Mouse (Mus musculus): Measurements from ENCODE around the gene Lgals3bp.
A peak's percentile ranks its signal among the peaks of the same experiment; 100 is the strongest.

Gene Lgals3bp

GRCm38 (mm10) chr11:118400566-118400936 lies 1.3 kb downstream of the Lgals3bp start:
- DNase-seq, result peak; percentile 5 to 35

GRCm38 (mm10) chr11:118399891-118400565 lies 1.9 kb downstream of the Lgals3bp start:
- DNase-seq, result peak in 1 of 2 experiments; percentile 5

- peak; percentile 4 to 5 for DNase-seq
Observed at GRCm38 (mm10) chr11:118397806-118398530, 3.9 kb downstream of the Lgals3bp start.

DNA sequence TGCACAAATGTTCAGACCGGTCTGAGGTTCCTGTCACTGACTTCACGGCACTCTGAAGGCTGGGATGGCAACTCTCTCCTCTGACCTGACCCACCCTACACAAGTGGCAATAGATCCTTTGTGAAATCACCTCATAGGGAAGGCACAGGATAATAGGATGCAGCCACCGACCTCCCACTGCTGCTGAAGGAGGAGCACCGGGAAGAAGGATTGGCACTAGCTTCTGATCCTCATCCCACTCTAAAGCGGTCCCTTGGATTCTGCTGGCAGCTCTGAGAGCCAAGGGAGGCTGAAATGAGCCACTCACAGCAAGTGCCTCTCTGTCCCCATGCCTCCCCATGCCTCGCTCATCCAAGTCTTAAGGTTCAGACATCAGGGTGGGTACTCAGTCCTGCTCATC lies 7.4 kb downstream of the Lgals3bp start:
- DNase-seq, result peak in 1 of 2 experiments; percentile 6

DNA sequence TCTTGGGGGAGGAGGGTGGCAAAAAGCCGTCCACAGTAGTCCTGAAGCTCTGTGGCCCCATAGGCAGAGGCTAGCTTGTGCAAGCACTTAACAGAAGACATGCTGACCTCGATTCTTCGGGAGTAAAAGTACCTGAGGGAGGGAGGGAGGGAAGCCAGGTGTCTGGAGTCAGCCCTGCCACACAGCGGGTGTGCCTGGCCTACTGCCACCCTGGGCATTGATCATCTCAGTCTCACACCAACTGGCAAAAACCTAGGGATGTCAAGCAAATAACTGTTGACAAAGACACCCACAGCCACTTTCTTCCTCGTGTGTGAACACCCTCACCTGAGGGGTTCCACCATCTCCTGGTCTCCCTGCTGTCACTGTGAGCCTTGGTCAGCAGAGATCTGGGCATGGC lies 7.9 kb downstream of the Lgals3bp start:
- DNase-seq, result peak; percentile 65 to 77

GRCm38 (mm10) chr11:118387816-118388215 lies 14.1 kb downstream of the Lgals3bp start:
- peak; percentile 0 to 3 for DNase-seq

GRCm38 (mm10) chr11:118379251-118380009 lies 22.5 kb downstream of the Lgals3bp start:
- DNase-seq, result peak; percentile 88 to 94

GRCm38 (mm10) chr11:118378656-118379055 lies 23.2 kb downstream of the Lgals3bp start:
- DNase-seq, result peak in 1 of 2 experiments; percentile 3

DNA sequence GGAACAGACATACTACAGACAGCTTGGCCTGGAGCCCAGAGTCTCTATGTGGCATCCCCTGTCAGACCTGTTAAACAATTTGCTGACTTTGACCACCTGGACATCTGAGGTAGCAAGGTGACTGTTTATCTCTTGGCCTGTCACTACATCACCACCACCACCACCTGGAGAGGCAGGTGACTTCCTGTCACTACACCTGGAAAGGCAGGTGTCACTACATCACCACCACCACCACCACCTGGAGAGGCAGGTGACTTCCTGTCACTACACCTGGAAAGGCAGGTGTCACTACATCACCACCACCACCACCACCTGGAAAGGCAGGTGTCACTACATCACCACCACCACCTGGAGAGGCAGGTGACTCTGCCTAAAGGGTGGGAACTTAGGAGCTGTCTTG lies 25.6 kb downstream of the Lgals3bp start:
- DNase-seq, result peak in 1 of 2 experiments; percentile 14

DNA sequence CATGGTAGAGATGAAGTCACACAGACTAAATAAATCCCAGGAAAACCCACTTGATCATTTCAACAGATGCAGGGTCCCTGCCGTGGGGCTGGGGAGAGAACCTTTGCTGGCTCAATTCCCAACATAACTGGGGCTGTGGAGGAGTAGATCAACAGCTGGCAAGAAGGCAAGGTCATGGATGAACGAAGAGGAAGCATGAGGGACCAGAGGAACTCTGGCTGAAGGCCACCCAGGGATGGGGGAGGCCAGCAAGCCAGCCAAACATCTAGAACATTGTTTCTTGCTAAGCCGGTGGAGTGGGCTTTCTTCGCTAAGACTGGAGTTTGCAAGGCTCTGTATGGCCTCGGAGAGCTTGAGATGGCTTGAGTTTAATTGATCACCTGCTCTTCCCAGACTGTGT lies 26.0 kb downstream of the Lgals3bp start:
- DNase-seq, result peak in 1 of 2 experiments; percentile 4

- no peak for DNase-seq
Observed at GRCm38 (mm10) chr11:118375461-118375860, 26.4 kb downstream of the Lgals3bp start.

DNA sequence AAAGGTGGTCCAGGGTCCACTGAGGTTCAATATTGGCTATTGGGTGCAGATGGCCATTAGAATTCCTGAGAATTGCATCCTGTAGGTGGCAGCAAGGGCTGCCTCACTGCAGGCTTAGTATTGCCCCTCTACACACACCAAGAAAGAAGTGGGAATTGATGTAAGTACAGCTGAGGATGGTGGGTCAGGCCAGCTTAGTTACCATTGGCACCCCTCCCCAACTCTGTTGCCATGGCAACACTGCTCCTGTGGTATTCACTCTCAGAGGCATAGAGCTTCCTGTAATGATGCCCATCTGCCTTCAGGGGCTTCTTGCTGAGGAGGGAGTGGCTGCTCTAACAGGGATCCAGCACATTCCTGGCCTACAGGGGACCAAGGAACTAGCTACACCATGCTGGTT lies 26.9 kb downstream of the Lgals3bp start:
- DNase-seq, result no peak

GRCm38 (mm10) chr11:118374506-118374905 lies 27.4 kb downstream of the Lgals3bp start:
- no peak for DNase-seq

- DNase-seq, result no peak
Observed at GRCm38 (mm10) chr11:118372641-118373040, 29.3 kb downstream of the Lgals3bp start.

DNA sequence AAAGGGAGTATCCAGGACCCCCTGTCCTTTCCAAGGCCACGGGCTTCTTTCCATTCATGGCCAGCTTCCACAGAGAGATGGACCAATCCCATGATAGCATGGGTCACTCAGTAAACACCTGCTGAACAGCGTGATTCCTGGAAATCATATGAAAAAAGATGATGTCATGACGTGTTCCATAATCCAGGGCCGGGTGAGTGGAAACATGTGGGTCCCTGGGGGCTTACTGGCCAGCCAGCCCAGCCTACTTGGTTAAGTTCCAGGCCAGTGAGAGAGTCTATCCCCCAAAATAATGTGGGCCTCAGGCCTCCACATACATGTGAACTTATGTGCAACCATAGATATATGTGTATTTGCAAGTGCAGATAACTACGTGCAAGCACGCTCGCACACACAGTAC lies 30.0 kb downstream of the Lgals3bp start:
- DNase-seq, result no peak

GRCm38 (mm10) chr11:118369657-118370056 lies 32.2 kb downstream of the Lgals3bp start:
- no peak for DNase-seq

DNA sequence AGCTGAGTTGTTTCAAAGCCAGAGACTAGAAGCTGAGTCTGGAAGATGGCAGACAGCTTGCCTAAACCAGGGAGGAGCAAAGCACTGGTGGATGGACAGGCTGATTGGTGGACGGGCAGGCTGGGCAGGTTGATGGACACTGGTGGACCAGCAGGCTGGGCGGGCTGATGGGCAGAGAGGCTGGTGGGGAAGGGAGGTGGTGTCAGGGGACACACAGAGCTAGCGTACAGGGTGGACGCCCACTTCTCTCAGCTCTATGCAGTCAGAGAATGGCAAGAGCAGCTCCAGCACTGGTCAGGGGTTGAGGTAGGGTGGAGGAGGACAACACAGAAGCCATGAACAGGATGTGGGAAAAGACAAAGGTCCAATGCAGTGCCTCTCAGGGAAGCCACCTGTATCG lies 32.6 kb downstream of the Lgals3bp start:
- no peak for DNase-seq

DNA sequence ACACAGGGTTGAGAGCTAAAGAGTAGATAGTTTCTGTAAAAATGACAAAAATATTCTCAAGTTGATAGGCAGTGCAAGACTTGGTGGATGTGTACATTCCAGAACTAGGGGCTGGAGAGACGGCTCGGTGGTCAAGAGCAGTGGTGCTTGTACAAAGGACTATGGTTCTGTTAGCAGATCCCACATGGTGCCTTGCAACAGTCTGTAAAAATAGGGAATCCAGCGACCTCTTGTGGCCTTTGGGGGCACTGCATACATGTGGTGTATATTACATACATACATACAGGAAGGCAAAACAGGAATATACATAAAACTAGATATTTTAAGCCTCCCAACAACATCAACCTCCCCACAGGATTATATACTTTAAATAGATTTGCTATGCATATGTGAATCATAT lies 33.6 kb downstream of the Lgals3bp start:
- DNase-seq, result no peak

DNA sequence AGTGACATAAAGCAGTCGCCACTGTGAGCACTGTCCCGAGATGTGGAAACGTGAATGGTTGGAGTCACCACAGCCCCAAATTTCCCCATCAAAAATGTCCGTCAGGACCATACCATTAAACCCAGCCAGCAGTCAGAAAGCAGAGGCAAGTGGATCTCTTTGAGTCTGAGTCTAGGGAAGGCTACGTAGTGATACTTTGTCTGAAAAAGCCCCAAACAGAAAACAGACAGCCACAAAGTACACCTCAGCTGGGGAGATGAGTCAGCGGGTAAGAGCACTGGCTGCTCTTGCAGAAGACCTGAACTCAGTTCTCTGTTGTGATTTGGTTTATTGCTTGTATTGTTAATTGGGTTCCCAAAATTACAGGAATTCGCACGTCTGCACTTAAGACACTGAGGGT lies 35.3 kb downstream of the Lgals3bp start:
- no peak for DNase-seq

DNA sequence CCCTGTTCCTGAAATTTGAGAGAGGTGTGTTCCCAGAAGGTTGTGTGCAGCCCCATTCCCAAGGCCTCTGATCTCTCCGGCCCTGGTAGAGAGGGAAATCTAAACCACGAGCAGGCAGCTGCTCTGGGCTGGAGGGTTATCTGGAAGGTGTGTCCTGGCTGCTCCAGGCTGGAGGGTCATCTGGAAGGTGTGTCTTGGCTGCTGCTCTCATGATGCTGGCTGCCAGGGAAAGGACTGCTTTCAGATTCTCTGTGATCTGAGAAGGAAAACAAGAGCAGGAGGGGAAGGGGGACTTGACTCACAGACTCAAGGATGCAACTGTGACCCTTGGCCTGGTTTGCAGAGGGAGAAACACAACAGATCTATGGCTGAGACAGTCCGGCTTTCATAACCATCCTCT lies 35.8 kb downstream of the Lgals3bp start:
- DNase-seq, result no peak

DNA sequence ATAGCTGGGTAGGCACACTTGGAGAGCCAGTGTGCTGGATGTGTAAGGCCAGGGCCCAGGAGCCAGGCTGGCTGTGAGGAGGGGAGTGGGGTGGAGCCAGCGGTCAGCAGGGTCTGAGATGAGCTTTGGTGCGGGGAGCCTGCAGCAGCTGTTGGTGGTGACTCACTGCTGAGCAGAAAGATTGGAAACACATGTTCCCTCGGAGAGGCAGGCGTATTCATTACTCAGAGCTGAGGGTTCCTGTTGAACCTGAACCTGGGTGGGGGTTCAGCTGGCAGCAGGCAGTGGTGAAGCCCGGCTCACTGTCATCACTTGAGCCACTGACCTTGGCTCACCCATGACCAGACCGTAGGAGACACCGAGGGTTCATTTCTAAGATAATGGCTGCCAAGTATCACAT lies 36.7 kb downstream of the Lgals3bp start:
- DNase-seq, result no peak

DNA sequence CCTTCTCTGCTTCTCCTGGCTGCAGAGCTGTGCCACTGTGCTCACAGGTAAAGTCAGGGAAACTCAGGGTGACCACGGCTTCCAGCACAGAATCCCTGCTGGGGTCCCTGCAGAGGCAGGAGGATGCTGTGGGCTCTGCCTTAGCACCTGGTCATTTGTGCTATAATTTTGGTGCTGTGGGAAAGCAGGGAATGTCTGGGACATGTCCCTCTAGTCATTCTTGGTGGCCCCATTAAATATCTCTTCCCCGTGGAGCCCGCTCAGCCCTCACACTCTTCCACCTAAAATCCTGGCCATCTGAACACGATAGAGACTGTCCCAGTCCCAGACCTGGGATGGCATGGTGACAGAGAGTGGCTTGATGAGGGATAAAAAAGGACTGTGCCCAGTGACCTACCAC lies 37.9 kb downstream of the Lgals3bp start:
- no peak for DNase-seq

DNA sequence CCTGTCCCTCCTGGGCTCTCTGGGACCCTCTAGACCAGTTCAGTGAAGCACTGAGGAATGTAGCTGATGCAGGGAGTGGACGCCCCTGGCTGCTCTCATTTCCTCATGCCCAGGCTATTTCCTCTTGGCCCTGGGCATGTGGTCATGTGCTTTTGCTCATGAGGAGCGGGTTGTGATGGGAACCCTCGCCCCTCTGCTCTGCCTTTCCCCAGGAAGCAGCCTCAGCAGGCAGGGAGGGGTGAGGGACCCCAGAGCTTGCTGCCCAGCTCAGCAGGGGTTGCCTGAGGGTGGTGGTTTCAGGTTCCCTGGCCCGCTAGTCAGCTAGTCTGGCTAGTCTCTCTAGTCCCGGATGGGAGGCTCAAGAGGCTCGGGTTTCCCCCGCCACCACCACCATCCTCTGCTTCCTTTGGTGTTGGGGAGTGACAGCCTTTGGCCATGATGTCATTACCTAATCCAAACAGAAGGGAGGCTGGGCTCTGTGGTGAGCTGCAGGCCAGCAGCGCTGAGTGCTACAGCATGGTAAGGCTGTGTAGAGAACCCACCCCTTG lies 38.8 kb downstream of the Lgals3bp start:
- DNase-seq, result peak in 1 of 2 experiments; percentile 33

All from cerebellum, postnatal 25 days (tissue).